Mouse (Mus musculus): ENCODE measurements around the gene Ralgps2. TPM values are rescaled to one million over a fixed set of nuclear protein-coding genes. Genes with fewer than 3 reads are reported as not detected.
A peak's percentile ranks its signal among the peaks of the same experiment; 100 is the strongest.

The Ralgps2 gene
- total RNA-seq, 1 experiment from 2014 or later = 28.6 TPM

DNA sequence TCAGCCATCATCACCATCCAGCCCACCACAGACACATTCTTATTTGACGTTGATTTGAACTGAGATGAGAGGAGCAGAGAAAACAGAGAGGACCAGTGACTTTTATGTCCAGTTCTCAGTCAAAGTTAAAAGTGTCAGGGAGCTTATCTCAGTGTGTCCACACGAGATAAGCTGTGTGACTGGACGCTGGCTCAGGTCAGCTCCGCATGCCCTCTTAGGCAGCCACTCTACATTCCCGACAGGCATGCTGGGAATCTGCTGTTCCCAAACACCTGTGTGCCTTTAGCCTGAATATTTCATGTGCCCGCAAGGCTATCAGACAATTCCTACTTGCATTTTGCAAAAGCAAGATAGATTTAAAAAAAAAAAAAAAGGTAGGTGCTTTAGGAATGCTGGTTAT, 125.9 kb downstream of the Ralgps2 start:
- DNase-seq = no peak

GRCm38 (mm10) chr1:156812716-156813115, 126.7 kb downstream of the Ralgps2 start:
- DNase-seq = no peak

GRCm38 (mm10) chr1:156811928-156812327, 127.5 kb downstream of the Ralgps2 start:
- DNase-seq = no peak

DNA sequence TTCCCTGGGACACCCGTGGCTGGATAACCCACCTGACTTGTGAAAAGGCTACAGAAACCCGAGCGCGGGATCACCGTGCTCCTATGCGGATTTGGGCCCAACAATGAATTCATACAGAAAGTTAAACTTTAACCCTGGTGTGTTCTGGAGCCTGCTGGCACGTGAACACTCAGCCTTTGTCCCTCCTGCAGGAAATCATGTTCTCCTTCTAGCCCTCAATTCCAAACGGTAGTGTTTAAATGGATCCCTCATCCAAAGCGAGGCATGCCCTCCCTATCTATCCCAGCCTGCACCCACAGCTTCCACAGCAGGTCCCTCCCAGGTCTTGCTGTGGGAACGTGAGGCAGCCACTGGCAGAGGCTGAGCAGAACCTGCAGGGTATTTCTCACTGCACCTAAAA, 131.1 kb downstream of the Ralgps2 start:
- no peak for DNase-seq

GRCm38 (mm10) chr1:156801276-156801675, 138.2 kb downstream of the Ralgps2 start:
- DNase-seq = no peak

- peak; percentile 27 for DNase-seq
Observed at GRCm38 (mm10) chr1:156796251-156796650, 143.2 kb downstream of the Ralgps2 start.

DNA sequence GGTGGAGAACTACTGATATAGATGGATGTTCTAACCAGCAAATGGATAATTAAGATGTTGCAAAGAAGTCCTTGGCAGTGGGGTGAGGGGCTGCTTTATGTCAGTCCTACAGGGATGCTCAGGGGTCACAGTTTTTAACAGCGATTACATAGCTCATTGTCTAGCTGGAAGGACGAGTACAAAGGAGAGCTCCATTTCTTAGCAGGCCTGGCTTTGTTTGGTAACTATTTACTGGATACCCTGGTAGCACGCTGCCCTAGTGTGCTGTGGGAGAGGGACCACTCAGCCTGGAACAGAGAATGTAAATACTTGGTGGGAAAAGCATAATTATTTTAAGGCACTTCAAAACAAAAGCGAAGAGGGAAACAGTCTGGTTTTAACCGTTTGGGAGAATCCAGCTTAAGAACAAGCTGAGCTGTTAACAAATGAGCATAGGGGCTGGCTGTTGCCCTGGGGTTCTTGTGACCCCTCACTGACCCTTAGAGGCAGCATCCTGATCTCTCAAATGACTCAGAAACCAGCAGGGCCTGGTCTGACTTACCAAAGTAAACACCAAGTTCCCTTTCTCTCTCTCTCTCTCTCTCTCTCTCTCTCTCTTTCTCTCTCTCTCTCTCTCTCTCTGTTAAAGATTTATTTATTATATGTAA, 149.5 kb downstream of the Ralgps2 start:
- no peak for DNase-seq

DNA sequence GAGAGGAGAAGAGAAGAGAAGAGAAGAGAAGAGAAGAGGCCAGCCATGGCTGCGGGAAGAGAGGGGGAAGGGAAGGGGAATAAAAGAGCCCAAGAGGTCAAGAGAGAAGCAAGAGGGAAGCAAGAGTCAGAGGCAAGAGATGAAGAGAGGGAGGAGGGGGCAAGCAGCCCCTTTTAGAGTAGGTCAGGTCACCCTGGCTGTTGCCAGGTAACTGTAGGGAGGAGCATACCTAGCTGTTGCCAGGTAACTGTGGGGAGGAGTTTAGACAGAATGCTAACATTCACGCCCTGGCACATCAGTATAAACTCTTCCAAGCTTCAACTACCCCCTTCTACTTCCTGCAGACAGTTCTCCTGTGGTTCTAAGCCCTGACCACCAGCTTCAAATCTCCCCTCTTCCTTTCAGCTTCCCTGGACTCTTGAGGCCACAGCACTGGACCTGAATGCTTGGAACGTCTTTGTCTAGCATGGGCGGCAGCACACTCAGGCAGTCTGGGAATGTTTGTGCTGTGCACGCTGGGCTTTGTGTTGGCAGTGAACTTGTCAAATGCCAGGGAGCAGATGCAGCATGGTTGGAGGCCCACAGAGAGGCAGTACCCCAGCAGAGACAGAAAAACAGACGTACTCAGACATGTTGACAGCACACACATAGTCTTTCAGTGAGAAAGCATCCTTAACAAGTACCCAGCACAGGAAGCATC, 152.1 kb downstream of the Ralgps2 start:
- DNase-seq = no peak

- DNase-seq = no peak
Observed at GRCm38 (mm10) chr1:156786074-156786473, 153.4 kb downstream of the Ralgps2 start.

DNA sequence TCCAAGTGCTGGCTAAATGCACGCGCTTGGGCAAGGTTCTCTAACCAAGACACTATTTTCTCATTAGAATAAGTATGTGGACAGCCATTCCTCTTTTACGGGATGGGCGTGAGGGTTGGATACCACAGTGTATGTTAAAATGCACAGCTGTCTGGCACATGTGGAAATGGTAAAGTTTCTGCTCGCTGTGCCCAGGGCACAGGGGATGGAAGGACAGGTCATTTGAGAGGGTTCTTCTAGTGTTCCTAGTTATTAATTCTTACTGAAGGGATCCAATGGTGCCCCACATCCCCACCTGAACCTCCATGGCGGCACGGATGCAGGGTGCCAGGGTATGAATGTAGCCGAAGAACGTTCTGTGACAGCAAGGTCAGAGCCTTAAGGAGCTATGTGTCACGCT, 154.5 kb downstream of the Ralgps2 start:
- no peak for DNase-seq

GRCm38 (mm10) chr1:156784116-156784515, 155.3 kb downstream of the Ralgps2 start:
- DNase-seq = no peak

DNA sequence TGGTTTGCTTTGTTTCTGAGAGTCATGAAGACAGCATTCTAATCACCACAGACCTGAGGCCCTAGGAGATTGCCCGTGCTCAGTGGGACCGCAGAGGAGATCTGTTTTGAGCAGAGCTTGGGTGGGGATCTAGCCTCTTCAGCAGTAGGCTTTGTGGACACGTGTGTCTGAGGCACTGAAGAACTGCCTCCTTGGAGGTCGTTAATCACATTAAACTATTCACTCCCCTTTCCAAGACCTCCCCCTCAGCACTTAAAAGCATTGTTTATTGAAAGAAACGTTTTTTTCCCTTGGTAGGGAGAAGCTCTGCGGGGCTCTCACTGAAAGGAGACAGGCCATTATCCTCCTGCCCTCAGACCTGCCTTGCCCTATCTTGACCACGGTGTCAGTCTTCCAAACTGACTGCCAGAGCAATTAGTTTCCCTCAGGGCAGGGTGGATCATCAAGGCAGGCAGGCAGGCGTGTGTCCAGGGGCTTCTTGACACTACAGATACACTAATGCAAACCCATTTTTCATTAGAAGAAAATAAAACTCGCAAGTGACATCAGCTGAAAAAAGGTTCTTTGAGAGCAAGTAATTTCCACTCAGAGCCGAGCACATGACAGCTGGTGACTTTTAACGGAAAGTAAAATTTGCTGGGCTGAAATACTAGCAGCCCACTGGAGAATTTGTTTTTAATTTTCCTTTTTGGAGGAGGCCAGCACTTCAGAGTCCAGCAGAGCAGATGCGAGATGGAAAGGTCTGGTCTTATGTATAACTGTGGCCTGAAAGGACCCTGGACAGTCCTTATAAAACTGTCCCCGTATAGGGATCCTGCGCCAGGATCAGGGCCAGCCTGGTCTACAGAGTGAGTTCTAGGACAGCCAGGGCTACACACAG, 157.2 kb downstream of the Ralgps2 start:
- no peak for DNase-seq

DNA sequence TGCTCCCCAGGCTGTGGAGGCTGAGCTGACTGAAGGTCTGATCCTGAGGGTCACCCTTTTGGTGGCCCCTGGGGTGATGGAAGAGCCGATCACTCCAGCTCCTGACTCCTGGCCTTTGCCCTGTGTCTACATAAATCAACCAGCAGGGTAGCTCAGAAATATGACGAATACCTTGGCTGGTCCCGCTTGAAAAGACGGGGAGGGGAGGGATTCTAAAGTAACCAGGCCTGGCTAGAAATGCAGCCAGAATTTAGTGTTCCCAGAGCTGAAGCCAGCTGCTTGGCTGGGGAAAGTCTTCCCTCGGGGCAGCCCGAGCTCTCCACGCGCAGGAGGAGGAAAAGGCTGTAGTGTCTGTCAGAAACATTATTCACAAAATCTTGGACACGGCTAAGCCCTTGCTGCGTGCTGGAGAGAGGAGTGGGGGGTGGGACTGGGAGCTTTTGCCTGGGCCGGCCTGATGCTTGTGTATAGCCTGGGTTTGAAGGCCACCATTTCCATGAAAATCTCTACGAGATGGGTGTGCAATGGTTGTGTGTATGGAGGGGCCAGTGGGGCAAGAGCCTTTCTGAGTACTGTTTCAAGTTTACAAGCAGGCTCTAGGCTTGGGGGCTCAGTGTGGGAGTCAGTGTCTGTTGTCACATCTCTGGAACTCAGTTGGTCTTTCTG, 158.2 kb downstream of the Ralgps2 start:
- peak; percentile 65 for DNase-seq

DNA sequence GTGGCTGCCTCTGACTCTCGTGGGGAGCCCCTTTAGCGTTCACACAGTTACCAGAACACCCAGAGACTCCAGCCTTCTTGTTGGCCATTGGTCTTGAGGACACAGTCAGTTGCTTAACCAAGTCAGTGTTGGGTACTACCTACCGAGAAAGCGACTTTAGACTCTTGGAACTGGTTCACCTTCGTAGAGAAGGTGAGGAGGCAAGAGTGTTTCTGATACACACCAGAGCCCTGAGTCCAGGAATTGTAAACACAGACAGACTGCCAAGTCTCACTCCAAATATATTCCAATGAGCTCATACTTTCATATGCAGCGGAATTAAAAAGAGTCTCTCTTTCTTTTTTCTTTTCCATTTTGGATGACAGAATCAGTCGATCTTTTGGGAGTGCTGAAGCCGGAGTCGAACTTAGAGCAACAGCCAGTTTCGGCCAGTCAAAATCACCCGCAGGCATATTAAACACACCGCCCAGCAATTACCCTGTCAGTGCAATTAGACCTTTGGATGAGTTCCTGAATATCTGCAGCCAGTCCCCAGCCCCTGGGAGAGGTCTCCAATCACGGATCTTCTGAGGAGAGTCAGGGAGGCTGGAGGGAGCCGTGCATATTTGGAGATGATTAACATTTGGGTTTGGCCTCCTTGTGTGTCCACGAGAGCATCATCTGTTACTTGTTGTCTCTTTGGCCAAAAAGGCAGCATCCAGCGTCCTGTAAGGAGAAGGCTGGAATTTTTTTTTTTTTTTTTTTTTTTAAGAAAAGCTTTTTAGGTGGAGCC, 159.0 kb downstream of the Ralgps2 start:
- no peak for DNase-seq

DNA sequence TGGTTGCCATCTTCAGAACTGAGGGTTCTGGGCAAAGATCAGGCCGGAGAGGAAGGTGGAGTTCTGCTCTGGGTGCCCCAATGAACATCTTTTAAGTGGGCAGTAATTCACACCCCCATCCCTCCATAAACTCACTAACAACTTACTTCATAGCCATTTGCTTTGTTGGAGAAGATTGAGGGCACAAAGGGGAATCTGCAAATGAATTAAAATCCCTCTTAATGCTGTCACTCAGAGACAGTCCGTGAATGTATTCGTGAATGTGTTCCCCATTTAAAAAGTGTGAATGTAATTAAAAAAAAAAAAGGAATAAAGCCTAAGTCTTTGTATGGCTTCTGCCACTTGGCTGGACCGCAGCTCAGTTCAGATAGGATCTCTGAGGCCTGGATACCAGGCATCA, 159.8 kb downstream of the Ralgps2 start:
- no peak for DNase-seq

DNA sequence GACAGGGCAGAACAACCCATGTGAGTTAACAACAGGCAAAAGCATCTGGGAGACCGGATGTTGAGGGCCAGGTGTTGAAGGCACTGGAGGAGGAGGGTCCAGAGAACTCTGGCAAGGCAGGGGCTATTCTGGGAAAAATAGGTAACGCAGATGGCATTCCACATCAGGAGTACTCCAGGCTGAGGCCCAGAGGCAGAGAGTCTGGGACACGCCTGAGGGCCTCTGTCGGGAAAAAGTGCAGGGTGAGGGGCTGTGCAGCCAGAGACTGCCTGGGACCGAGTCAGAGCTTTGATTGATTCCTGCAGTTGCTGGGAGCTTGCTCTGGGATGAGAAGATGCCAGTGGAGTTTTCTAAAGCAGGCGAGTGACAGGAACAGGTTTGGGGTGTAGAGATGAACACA, 160.4 kb downstream of the Ralgps2 start:
- no peak for DNase-seq

- no peak for DNase-seq
Observed at GRCm38 (mm10) chr1:156777896-156778295, 161.5 kb downstream of the Ralgps2 start.

DNA sequence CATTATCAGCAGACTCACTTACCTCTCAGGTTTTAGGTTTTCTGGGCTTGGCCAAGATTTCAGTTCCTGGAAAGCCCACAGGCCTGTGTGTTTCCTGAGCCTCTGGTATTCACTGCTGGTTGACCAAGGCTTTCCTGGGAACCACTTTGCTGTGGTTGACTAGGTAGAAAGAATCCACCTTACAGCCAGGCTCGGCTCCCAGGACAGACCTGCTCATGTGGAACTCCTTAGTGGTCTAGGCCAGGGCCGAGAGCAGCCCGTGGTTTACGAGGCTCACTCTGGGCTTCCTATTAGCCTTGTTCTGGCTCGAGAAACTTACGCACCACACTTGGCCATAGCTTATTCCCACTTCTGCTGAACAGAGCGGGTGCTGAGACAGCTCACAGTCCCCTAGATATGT, 163.4 kb downstream of the Ralgps2 start:
- DNase-seq = no peak

GRCm38 (mm10) chr1:156775190-156775589, 164.2 kb downstream of the Ralgps2 start:
- DNase-seq = no peak

- no peak for DNase-seq
Observed at GRCm38 (mm10) chr1:156770845-156771244, 168.6 kb downstream of the Ralgps2 start.

DNA sequence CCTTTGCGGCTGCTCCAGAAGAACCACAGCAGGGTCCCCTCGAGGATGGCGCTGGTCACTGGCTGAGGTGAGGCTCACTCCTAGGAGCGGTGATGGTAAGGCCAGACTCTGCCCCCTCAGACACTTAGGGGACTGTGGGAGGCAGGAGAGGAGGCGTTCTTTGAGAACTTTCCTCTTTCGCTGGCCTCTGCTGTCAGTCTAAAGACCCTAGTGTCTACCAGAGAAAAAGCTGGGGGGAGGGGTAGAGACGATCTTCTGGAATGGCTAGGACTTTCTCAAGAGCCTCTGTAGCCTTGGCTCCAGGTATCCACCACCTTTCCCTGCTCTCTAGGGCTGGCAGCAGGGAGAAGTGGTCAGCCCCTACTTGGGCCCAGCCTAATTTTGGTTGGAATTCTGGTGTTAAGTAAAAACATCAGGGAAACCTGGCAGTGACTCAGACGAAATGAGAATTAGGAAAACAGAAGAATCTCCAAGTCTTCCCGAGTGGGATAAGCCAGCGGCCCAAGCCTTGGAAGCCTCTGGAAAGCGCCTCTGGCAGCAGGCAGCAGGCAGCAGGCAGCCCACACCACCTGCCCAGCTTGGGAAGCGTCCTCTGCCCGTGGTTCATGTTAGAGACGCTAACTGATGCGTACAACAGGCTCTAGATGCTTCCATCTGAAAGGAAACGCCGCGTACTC, 169.7 kb downstream of the Ralgps2 start:
- no peak for DNase-seq

Data from adrenal gland, postnatal 14 days (tissue).